Mouse (Mus musculus) cerebellum, postnatal 25 days (tissue): Measurements from ENCODE around the gene Spop.

ENCODE experiments used
- DNase-seq, 2 experiments: peaks; one replicate each; pipeline ENCODE4 v3.0.0; 2021; ENCODE audit warnings: mixed read lengths in 2 of 2

Spop gene

DNA sequence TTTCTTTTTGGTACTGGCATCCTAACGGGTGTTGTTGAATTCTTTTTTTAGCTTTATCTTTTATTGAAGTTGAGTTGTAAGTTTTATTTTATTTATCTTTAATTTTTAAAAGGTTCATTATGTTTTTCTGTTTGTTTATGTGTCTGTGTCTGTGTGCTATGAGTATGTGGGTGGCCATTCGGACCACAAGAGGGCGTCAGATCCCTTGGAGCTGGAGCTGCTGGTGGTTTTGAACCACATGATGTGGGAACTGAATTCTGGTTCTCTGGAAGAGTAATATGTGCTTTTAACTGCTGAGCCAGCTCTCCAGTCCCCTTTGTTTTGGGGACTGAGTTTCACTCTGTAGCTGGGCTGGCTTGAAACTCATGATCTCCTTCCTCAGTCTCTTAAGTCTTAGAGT lies 9.6 kb downstream of the Spop start:
- no peak for DNase-seq

DNA sequence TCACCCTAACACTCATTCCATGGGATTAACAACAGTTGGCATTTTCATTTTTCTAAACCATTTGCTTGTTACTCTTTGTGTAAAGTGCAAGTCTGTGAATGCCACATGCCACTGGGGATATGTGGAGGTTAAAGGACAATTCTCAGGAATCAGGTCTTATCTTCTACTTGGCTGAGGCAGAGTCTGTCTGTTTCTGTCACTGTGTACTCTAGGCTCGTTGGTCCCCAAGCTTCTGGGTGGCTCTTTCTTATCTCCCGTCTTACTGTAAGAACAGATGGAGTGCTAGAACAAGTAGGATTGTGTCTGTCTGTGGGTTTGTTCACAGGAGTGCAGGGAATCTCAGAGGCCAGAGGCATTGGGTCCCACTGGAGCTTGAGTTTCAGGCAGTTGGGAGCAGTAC lies 17.5 kb downstream of the Spop start:
- no peak for DNase-seq

DNA sequence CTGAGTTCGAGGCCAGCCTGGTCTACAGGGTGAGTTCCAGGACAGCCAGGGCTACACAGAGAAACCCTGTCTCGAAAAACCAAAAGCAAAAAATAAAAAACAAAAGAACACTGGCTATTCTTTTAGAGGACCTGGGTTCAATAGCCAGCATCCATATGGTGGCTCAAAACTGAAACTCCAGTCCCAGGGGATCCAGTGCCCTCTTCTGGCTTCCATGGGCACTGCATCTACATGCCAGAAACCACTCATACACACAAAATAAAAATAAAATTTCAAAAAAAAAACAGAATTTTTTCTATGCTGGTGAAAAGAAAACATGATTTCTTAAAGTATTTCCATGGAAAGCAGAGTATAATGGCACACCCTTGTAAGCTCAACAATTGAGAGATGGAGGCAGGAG lies 18.3 kb downstream of the Spop start:
- DNase-seq: peak; percentile 36 to 58

DNA sequence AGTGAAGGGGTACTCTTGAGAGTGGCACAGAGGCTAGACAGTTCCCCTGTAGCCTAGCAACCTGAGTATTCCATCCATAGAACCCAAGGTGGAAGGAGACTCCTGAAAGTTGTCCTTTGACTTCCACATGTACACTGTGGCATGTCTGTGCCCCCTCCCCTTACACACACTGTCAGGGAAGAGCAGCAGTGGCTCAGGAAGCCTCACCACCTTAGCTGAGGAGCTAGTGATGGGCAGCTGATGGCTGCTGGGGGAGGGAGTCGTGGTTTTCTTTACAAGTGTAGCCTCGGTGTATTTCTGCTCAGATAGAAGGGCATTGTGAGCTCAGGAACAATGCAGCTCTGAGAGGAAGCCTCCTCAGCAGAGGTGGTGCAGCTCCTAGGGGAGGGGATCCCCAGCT lies 31.5 kb downstream of the Spop start:
- no peak for DNase-seq

DNA sequence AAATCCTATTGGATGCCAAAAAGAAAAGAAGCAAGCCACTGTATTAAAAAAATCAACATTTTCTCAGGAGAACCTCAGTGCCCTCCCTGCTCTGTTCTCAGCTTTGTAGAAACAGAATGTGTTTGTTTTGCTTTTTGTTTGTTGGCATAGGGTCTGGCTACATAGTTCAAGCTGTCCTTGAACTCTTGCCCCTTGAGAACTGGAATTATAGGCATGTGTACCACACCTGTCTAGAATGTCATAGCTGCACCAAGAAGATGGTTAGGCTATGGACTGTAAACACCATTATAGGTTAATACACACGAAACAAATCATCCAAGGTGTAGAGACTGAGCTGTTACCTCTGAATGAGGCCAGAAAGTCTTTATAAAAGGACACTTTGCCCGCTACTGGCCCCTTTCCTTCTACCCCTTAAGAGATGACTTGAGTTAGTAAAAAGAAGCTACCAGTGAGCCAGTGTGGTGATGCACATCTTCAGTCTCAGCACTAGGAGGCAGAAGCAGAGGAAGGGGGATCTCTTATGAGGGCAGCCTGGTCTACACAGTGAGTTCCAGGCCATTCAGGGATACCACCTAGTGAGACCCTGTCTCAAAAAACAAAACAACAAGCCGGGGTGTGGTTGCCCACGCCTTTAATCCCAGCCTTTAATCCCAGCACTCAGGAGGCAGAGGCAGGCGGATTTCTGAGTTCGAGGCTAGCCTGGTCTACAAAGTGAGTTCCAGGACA lies 32.9 kb downstream of the Spop start:
- DNase-seq: no peak

DNA sequence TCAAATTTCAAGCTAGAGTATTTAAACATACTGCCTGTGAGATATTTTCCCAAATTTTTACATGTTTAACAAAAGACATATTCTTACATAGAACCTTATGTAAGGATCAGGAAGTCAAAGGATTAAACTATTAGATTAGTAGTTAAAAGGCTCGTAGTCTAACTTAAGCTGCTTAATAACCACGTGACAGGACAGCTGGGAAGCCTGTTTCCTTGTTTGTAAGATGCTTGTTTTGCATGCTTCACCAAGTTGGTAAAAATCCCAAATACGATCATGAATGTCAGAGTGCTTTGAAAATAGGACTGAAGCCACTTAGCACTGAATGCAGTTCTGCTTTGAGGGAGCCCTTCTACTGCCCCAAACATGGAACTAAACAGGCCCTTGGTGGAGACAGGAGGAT lies 34.5 kb downstream of the Spop start:
- DNase-seq: no peak

DNA sequence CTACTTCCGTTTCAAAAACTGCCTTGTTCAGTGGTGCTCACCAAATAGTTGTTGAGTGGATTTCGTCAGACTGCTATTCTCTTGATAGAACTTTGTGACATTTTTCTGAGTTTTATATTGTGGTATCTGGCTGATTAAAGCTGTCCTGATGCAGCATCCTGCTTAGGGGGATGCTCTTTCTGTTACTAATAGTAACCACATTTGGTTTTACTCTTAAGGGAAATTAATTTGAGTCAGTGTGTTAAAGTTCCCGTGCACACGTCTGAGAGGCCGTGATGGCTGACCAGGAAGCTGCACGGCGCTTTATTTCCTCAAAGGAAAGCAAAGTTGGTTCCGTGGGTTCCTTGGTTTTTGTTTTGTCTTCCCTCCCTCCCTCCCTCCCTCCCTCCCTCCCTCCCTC lies 41.5 kb downstream of the Spop start:
- DNase-seq: no peak

DNA sequence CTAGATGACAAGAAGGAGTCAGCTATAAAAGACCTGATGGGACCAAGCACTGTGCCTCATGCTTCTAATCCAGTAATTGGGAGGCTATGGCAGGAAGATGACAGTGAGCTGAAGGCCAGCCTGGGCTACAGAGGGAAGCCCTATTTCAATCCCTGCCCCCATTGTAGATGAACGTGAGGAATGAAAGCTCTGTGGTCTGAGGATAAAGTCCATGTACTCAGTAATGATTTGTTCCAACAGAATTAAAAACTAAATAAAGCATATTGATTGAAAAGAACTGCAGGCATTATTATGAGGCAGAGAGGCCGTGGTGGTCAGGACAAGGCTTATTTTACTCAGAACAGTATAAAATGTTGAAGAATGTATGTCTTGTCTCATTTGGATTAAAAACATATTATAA lies 47.0 kb downstream of the Spop start:
- DNase-seq: no peak

DNA sequence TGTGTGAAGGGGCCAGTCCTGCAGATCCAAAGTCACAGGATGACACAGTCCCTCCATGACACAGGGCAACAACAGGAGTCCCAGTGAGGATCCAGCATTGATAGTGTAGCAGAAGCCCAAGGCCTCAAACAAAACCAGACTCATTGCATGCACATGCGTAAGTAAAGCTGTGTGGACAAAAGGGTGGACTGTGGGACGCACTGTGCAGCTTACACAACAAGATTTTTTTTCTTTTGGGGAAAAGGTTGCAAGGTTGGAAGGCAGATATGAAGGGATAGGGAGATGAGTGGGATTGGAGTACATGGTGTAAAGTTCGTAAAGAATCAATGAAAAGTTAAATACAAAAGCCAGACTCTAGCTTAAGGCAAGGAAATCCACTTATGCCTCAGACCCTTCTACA lies 48.3 kb downstream of the Spop start:
- no peak for DNase-seq

DNA sequence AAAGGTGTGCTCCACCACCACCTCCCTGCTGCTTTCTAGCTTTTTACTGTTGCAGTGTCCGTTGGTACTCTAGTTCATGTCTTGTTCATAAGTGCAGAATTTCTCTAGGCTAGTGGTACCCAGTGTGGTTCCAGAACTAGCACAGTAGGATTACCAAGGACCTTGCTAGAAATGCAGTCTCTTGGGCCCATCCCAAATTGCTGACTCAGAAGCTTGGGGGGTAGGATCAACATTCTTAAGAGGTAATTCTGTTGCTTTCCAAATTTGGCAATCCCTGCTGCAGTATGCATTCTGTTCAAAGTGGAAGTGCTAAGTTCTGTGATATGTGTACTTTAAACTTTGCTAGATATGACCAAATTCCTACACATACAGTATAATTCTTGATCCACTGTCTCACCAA lies 53.9 kb downstream of the Spop start:
- DNase-seq: no peak

DNA sequence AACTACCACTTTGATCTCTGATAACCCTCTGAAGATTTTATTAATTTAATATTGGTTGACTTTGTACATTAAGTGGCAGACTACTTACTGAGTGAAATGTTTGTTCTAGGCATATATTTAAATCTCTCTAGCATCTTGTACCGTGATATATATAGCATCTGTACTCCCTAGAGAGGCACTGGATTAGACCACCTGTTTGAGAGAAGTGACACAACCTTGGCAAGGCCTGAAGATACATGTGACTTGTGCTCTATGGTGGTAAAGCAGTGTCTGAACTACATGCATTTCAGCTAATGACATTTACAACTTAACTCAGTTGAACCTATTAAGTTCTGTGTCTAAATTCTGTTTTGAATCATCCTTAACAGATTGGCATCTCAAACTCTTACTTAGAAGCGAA lies 59.1 kb downstream of the Spop start:
- DNase-seq: no peak

DNA sequence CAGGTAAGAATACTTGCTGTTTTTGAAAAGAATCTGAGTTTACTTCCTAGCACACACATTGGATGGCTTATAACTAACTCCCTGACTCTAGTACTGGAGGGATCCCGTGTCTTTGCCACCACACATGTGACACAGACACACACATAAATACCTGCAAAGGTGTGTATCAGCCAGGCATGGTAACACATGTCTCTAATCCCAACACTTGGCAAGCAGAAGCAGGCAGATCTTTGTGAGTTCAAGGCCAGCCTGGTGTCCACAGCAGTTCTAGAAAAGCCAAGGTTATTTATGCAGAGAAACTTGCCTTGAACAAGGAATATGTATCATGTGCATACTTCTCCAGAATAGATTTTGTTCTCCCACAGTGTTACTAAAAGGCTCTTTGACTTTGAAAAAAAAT lies 59.6 kb downstream of the Spop start:
- DNase-seq: no peak

DNA sequence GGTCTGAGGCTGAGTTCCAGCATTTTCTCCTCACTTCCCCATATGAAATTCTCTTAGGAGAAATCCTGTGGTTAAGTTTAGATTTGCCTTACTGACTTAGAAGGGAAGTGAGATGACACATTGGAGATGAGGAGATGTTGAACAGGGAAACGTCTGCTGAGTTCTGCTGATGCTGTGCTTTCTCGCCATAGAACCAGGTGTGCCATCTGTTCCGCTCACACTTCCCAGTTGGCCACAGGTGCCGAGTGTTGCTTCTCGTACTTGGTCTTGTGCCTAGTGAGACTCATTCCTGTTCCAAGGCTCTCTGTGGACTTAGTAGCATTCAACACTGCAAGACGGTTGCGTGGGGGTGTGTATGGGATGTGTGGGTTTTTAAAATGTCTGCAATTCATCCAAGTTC lies 62.4 kb downstream of the Spop start:
- DNase-seq: peak; percentile 48 to 64

DNA sequence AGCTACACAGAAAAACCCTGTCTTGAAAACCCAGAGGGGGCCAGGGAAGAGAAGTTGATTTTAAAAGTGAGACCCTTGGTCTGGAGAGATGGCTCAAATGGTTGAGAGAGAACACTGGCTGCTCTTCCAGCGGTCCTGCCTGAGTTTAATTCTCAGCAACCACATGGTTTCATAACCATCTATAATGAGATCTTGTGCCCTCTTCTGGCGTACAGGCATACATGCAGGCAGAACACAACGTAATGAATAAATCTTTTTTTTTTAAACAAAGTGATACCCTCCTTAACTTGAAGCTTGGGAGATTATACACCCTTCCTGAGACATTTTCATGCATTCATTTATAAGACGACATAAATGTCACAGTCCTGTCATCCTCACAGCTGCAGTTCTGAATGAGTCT lies 65.6 kb downstream of the Spop start:
- no peak for DNase-seq

DNA sequence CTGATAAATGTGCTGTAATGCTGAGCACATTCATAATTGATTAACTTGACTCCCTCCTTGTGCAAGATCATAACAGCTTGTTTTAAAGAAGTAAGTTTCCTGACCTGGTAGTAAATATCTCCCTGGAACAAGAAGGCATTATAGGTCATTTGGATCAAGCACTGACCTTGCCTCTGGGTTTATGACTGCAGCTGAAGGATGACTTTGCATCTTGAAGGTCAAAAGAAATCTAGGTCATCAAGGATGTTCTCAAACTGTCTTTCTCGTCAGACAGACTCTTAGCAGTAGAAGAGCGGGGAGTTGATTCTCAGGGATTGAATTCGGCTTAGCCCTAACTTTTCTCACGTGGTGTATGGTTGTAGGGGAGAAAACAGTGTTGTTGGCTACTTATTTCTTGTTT lies 66.8 kb downstream of the Spop start:
- no peak for DNase-seq

DNA sequence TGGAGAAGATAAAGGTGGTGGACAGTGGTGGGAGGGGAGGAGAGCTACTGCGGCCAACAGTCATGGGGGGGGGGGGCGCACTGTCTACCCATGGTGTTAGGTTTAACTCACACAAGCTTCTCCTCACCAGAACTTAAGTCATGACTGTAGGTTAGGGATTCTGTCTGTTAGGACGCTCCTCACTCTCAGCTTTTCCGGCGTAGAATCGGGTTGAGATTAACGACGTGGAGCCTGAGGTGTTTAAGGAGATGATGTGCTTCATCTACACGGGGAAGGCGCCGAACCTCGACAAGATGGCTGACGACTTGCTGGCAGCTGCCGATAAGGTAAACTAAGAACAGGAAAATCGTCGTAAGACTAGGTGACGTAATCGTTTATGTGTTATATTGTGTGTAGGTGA lies 71.8 kb downstream of the Spop start:
- no peak for DNase-seq

DNA sequence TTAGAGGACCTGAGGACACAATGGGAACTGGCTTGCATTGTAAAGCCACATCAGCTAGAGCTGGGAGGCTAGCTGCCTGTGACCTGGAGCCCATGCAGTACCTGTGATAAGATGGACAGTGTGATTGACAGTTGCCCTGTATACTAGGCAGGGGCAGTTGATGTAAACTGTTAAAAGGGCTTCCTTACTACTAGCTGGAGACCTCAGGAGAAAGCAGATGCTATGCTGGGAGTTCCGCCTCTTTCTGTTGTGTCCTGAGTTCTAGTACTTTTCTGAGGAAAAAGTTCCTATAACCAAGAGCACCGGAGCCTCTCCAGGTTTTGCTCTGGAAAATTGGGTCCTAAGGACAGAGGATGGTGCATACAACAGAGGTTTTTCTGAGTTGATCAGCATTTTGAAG lies 73.4 kb downstream of the Spop start:
- DNase-seq: no peak

DNA sequence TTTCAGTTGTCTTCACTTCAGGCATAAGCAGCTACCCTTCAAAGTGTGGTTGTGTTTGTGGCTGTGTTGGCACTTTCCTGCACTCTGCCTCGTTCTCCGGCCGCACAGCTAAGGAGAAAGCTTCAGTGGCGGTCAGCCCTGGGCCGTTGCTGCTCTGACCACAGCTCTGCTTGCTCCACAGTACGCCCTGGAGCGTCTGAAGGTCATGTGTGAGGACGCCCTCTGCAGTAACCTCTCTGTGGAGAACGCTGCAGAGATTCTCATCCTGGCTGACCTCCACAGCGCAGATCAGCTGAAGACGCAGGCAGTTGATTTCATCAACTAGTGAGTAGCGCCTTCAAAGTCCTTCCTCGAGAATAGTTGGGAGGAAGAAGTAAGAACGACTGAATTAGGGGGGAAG lies 76.2 kb downstream of the Spop start:
- no peak for DNase-seq

DNA sequence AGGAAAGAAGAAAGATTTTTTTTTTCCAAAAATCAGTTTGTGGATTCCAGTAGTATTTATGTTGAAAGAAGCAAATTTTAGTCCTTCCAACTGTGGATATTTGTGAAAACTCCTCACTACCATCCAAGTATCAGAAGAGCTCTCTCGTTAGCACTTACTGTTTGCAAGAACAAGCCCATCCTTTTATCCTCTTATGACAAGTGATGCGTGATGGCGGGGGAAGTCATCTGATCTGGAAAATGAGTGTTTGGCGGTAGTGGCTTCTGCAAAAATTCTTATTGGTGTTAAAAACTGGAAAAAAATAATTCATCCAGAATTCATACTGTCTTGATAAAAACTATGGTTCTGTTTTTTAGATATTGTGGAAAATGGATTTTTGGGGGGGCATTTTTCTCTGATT lies 78.4 kb downstream of the Spop start:
- DNase-seq: no peak

DNA sequence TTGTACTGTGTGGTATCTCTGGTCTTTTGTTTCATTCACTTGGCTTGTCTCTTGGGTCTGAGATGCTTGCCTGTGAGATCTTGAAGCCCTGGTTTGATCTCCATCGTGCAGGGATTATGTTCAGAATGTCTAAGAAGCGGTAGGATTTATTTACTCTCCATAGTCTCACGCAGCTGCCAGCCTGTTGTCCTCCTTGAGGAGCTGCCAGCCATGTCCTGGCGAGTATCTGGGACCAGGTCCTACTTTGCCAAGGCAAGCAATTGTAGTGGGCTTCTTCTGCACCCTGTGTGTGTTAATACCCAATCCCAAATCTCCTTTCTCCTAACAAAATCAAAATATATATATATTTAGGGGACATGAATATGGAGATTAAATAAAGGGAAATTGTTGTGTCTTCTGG lies 79.1 kb downstream of the Spop start:
- peak; percentile 36 to 61 for DNase-seq

DNA sequence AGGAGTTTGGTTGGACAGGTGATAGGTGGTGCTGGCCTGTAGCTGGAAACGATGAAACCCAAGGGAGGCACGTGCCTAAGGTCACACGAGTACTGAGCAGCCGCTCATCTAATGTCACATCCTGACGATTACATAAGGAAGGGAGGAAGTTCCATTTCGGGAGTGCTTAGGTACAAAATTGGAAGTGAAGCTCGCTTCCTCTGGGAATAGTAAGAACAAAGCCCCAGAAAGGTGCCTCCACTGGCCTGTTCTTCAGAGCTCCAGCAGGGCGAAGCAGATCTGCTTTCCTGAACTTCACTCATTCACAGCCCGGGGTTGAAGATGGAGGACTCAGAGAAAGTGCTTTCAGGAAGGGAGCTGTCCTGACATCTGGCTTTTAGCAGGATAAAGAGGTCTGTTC lies 80.1 kb downstream of the Spop start:
- DNase-seq: peak in 1 of 2 experiments; percentile 30

DNA sequence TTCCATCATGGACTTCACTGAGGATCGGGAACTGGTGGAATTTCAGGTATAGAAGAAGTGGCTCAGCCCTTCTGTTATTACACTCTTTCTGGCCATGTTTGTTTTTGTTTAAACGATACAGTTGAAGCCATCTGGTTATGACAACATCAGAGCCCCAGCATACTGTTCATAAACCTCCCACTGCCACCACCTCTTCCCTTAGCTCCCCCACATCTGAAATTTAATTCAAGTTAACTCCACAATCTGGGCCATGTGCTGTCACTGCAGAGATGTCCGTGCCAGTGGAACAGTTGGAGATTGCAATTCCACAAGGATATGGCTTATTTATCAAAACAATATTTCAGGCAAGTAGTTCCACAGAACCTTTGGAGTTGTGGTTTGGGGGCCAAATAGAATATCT lies 80.5 kb downstream of the Spop start:
- no peak for DNase-seq

DNA sequence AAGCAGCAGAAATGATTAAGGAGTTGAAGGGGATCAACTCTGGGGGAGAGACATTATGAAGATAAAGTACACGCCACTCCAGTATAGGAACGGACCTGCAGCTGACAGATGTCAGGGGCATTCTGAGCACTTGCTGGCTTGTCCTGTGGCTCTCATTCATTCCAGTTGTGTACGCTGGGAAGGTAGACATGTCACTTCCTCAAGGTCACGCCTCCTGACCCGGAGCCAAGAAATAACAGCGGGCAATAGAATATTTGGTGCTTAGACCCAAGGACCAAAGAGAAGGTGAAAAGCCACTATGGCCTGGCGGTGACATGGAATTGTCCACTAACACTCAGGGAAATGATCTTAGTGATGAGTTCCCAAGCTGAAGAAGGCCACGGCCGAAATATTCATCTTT lies 82.0 kb downstream of the Spop start:
- DNase-seq: no peak

DNA sequence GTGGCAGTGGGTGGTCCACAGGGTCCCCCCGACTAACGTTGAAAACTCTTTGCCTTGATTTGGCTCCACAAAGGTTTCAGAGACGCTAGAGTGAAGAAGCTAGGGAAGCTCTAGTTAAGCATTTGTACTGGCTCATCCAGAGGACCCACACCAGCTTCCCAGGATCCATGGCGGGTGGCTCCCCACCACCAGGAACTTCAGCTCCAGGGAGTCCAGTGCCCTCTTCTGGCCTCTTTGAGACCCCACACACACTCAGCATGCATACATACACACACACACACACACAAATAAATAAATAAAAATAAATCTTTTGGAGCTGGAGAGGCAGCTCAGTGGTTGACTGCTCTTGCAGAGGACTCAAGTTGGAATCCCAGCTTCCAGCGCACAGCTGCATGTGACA lies 84.0 kb downstream of the Spop start:
- no peak for DNase-seq

DNA sequence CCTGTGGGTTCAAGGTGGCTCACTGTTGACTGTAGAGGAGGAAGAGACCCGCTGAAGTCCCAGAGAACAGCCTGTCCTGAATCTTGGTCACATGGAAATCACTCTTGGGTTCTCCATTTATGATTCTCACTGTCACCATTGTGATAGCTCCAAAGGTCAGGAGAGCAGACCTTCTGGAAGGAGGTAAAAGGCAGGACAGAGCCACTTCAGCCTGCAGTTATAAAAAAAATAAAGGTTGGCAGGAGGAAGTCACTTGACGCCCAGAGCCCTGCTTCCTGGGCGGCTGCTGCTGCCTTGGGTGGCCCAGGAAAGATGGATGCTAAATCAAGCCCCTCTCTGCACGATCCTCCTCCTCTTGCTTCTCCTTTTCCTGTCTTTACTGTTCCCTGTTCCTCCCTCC lies 86.5 kb downstream of the Spop start:
- DNase-seq: peak in 1 of 2 experiments; percentile 29

DNA sequence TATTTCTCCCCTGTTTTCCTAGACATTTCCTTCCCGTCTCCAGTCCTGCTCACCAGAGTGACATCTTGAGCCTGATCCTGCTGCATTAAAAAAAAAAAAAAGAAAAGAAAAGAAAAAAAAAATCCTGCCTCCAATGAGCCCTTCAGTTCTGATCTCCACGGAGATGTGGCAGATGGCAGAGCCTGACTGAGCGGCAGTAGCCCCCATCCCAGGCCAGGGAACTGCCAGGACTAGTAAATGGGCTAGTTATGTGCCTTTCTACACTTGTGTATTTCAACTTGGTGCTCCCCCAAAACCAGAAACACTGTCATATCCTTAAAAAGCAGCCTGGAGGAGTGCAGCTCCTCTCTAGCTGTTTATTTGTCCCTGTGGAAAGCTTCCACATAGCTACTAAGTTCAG lies 87.0 kb downstream of the Spop start:
- DNase-seq: peak; percentile 54 to 65
